Mouse (Mus musculus) G1E (cell line): ENCODE measurements around the gene AC170998.1.

Experiments used
- CTCF ChIP-seq: IDR thresholded peaks from 2 replicates; pipeline ENCODE4 v1.5.1; 2012; ENCODE audit warnings: low read depth, low read length, inconsistent platforms, mixed read lengths
- GATA1 ChIP-seq: IDR thresholded peaks from 2 replicates; pipeline ENCODE4 v1.6.1; 2012; ENCODE audit warnings: borderline replicate concordance, low read length, inconsistent platforms, mixed read lengths
- POLR2AphosphoS5 ChIP-seq: IDR thresholded peaks from 2 replicates; pipeline ENCODE4 v1.6.1; 2012; ENCODE audit warnings: low read depth, low read length, inconsistent platforms; ENCODE audit not compliant: insufficient replicate concordance
- TAL1 ChIP-seq: conservative IDR thresholded peaks from 2 replicates; pipeline ENCODE4 v1.6.1; 2012; ENCODE audit warnings: low read depth, low read length, inconsistent platforms, mixed read lengths

GRCm38 (mm10) chr17:28699789-28700188 is 26.1 kb upstream of the AC170998.1 start:
- no peak for TF ChIP-seq GATA1
- TF ChIP-seq CTCF = no peak
- 0 out of 2 replicates have a peak, but pooled peaks have one; percentile 26 for TF ChIP-seq TAL1
- TF ChIP-seq POLR2AphosphoS5 = no peak
